In genomic region chr17:29834768-29835167, GRCm38 (mm10) we compare ENCODE assay signal across 14 mouse cellular contexts.
DNase-seq lines count a peak whose midpoint lies in the region; ATAC-seq and TF ChIP-seq lines count a peak whose summit lies in the region.
"Had no signal": no experiment of that assay in that cellular context is flagged by ENCODE, and none has a peak within 500 bp of the region (broad histone marks: within the 10 kb centered on the region; RNA-seq: fewer than 3 reads in every experiment).

No protein-coding gene starts in this region.

- H3K27me3 ChIP-seq in cerebellum, adult 2 months (ENCODE audit: control insufficient read depth, insufficient read depth, low read length), result no peaks in the 10 kb centered on the region
- H3K27me3 ChIP-seq in hindbrain, embryonic 10.5 days (ENCODE audit: insufficient read depth, poor library complexity, severe bottlenecking), result peaks cover 7% of the 10 kb centered on the region; the same call in 1 of the 2 replicates
- H3K27me3 ChIP-seq in kidney, embryonic 15.5 days, result no peaks in the 10 kb centered on the region
- H3K27me3 ChIP-seq: Patski had no signal

- H3K4me1 ChIP-seq in cerebellum, adult 2 months (ENCODE audit: control insufficient read depth, insufficient read depth, low read length), result peaks cover 16% of the 10 kb centered on the region
- H3K4me1 ChIP-seq in hindbrain, embryonic 10.5 days (replicated peaks), result peaks cover 27% of the 10 kb centered on the region
- H3K4me1 ChIP-seq in kidney, embryonic 15.5 days, result peaks cover 13% of the 10 kb centered on the region

- no peak overlapping the region for H3K4me3 ChIP-seq in cerebellum, adult 2 months (replicated peaks; ENCODE audit: insufficient read depth, low read depth, low read length)
- no peak overlapping the region for H3K4me3 ChIP-seq in hindbrain, embryonic 10.5 days
- no peak overlapping the region for H3K4me3 ChIP-seq in kidney, embryonic 15.5 days (replicated peaks)
- H3K4me3 ChIP-seq: liver, embryonic 12.5 days had no signal

- no peak overlapping the region for H3K9ac ChIP-seq in kidney, embryonic 15.5 days
- H3K9ac ChIP-seq: liver, embryonic 12.5 days had no signal

- intact Hi-C loops in gastrocnemius, postnatal 14 days (cut with DNase I; ENCODE audit: low total_unique reads), result no loop called here

- ATAC-seq in kidney, embryonic 15.5 days (replicated peaks; ENCODE audit: low FRiP score), result no peak
- ATAC-seq: liver, embryonic 12.5 days; Patski had no signal

- no peak for TF ChIP-seq CTCF in cerebellum, adult 2 months (IDR thresholded peaks at IDR 0.05; ENCODE audit: borderline replicate concordance, insufficient read depth, low read depth, low read length)

- 7% methylated on average over 7 of the region's 7 CpGs for WGBS in cerebellum, adult 2 months
- 80% methylated on average over 7 of the region's 7 CpGs for WGBS in hindbrain, embryonic 10.5 days
- 78% methylated on average over 7 of the region's 7 CpGs for WGBS in kidney, embryonic 15.5 days

- TF ChIP-seq POLR2A in cerebellum, adult 2 months (IDR thresholded peaks at IDR 0.05; ENCODE audit: borderline replicate concordance, insufficient read depth, low read length), result no peak

- DNase-seq in brain, embryonic 18.5 days (ENCODE audit: low read depth, low spot score), result peak; percentile 34
- peak; percentile 90 to 92 for DNase-seq in cerebellum, adult 2 months
- DNase-seq in hindbrain, embryonic 10.5 days (ENCODE audit: low spot score), result no peak
- DNase-seq in layer of hippocampus, adult 9-10 months (ENCODE audit: low spot score), result peak; percentile 58
- no peak for DNase-seq in gastrocnemius, postnatal 14 days
- DNase-seq in spleen, postnatal 14 days (ENCODE audit: low spot score in 2 of 2), result no peak
- DNase-seq: adrenal gland, postnatal 10 days; kidney, adult 2 months; thymus, postnatal 4 days had no signal

- no peak overlapping the region for H3K4me2 ChIP-seq in kidney, embryonic 15.5 days
- H3K4me2 ChIP-seq: liver, embryonic 12.5 days had no signal

- no peak overlapping the region for H3K27ac ChIP-seq in cerebellum, adult 2 months (ENCODE audit: insufficient read depth, low read length)
- H3K27ac ChIP-seq in hindbrain, embryonic 10.5 days, result peak overlapping the region; percentile 16; the same call in 1 of the 2 replicates
- no peak overlapping the region for H3K27ac ChIP-seq in kidney, embryonic 15.5 days
- H3K27ac ChIP-seq: liver, embryonic 12.5 days; macrophage; stomach, postnatal 0 days had no signal

- no peaks in the 10 kb centered on the region for H3K9me3 ChIP-seq in hindbrain, embryonic 10.5 days
- H3K9me3 ChIP-seq in kidney, embryonic 15.5 days (replicated peaks), result no peaks in the 10 kb centered on the region
- H3K9me3 ChIP-seq: liver, embryonic 12.5 days had no signal

- H3K36me3 ChIP-seq in hindbrain, embryonic 10.5 days, result no peaks in the 10 kb centered on the region; the same call in 1 of the 2 replicates
- H3K36me3 ChIP-seq in kidney, embryonic 15.5 days, result no peaks in the 10 kb centered on the region
- H3K36me3 ChIP-seq: liver, embryonic 12.5 days had no signal

Comparison
In these comparisons a context has a peak if more than half of its experiments do, and no peak if none do; other contexts are left out.
1. DNase-seq: peak in brain, embryonic 18.5 days (single experiment), cerebellum, adult 2 months (2 of 2) and layer of hippocampus, adult 9-10 months (single experiment); none in hindbrain, embryonic 10.5 days (single experiment), gastrocnemius, postnatal 14 days (single experiment) and spleen, postnatal 14 days (0 of 2).